Mouse (Mus musculus): ENCODE measurements at regions not wholly inside any gene's neighbourhood (a gene's known extent, or its start where the extent isn't known, plus 50 kb on each side); places are given as distances from the start of the nearest gene placed in this dataset.

GRCm38 (mm10) chr1:45575131-45575530, 72.0 kb upstream of the Col5a2 start:
- DNase-seq (ENCODE audit: low read depth, low spot score): peak; percentile 88

DNA sequence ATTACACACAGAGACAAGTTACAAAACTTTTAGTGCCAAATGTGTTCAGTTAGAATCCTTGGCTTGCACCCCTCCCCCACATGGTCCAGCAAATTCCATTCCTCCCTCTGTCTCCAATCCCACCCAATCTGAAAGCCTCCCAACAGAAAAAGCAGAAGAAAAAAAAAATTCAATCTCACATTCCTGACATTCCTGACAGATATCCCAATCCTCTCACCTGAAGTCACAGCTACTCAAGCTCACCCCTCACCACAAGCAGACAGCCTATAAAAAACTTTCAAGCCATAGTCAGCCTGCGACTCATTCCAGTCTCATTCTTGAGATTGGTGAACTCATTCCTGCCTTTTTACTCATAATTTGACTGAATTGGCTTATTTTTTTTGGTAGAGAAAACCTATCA, 77.4 kb upstream of the Col5a2 start:
- DNase-seq (ENCODE audit: low read depth, low spot score): peak; percentile 55

GRCm38 (mm10) chr1:45587351-45588025, 84.4 kb upstream of the Col5a2 start:
- DNase-seq (ENCODE audit: low read depth, low spot score): peak; percentile 52

DNA sequence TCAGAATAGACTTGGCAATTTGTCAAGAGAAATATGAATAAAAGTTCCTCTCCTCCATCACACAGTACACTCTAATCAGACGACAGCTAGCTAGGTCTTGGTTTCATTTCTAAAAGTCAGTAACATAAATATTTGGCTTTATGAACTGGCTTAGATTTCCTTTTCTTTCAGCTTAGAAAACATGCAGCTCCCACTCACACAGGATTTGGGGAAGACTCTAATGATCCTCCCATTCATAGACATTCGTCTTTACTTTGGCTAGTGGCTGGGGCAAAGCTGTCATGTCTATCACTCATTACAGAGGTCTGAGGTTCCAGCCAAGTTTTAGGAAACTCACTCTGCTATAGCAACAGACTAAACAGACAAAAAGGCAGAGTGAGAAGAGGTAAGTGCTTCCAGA, 94.2 kb upstream of the Col5a2 start:
- DNase-seq (ENCODE audit: low read depth, low spot score): no peak

- no peak for DNase-seq (ENCODE audit: low read depth, low spot score)
Measured at GRCm38 (mm10) chr1:45599421-45599820, 96.3 kb upstream of the Col5a2 start.

DNA sequence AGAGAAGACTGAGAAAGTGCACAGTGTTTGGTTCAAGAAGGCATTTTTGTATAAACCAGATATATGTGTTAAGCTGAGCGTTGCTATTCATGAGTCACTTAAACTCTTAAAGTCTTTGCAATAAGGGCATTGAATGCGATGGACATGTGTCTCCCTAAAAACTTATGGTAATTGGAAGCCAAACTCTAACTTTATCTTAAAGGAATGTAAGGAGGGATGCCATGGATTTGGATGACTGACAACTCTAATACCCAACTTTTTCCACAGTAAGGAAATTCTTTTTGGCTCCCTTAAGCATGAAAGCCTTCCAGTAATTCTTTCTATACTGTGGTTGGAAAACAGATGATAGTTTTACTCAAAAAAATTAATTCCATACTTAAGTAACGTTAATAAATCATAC, 96.9 kb upstream of the Col5a2 start:
- DNase-seq (ENCODE audit: low read depth, low spot score): no peak

DNA sequence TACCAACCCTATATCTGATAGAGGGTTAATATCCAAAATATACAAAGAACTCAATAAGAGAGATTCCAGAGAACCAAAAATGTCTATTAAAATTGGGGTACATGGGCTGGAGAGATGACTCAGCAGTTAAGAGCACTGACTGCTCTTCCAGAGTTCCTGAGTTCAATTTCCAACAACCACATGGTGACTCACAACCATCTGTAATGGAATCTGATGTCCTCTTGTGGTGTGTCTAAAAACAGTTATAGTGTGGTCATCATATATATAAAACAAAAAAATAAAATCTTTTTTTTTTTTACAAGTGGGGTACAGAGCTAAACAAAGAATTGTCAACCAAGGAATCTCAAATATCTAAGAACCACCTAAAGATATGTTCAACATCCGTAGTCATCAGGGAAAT, 102.5 kb upstream of the Col5a2 start:
- no peak for DNase-seq (ENCODE audit: low read depth, low spot score)

- no peak for DNase-seq (ENCODE audit: low read depth, low spot score)
Measured at GRCm38 (mm10) chr1:45608316-45608715, 105.2 kb upstream of the Col5a2 start.

DNA sequence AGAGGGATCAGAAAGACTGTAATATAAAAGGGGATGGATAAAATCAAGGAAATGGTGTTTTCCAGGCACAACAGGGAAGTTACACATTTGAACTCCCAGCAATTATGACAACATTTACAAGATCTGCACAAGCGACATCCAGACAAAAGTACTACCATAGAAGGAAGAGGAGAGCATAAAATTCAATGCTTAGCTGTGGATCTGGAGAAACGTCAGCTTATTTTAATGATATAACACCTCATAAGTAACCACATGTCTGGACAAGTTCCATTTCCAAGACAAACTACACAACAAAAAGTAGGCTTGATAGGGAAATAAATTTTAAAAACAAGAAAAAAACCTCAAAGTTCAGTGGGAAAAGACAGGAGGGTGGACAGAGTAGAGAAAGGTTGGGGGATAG, 115.9 kb upstream of the Col5a2 start:
- no peak for DNase-seq (ENCODE audit: low read depth, low spot score)

GRCm38 (mm10) chr1:45625921-45626320, 122.8 kb upstream of the Col5a2 start:
- DNase-seq (ENCODE audit: low read depth, low spot score): no peak

- no peak for DNase-seq (ENCODE audit: low read depth, low spot score)
Measured at GRCm38 (mm10) chr1:45626733-45627132, 123.7 kb upstream of the Col5a2 start.

- peak; percentile 51 for DNase-seq (ENCODE audit: low read depth, low spot score)
Measured at GRCm38 (mm10) chr1:45627840-45628239, 124.8 kb upstream of the Col5a2 start.

GRCm38 (mm10) chr1:45647301-45647700, 144.2 kb upstream of the Col5a2 start:
- DNase-seq (ENCODE audit: low read depth, low spot score): no peak

- DNase-seq (ENCODE audit: low read depth, low spot score): no peak
Measured at GRCm38 (mm10) chr1:45653248-45653647, 141.7 kb upstream of the Wdr75 start.

GRCm38 (mm10) chr1:45663882-45664520, 131.0 kb upstream of the Wdr75 start:
- DNase-seq (ENCODE audit: low read depth, low spot score): no peak

- peak; percentile 28 for DNase-seq (ENCODE audit: low read depth, low spot score)
Measured at GRCm38 (mm10) chr1:45672443-45673156, 122.4 kb upstream of the Wdr75 start.

GRCm38 (mm10) chr1:45675771-45676439, 119.1 kb upstream of the Wdr75 start:
- DNase-seq (ENCODE audit: low read depth, low spot score): no peak

GRCm38 (mm10) chr1:45679964-45680709, 114.8 kb upstream of the Wdr75 start:
- no peak for DNase-seq (ENCODE audit: low read depth, low spot score)

GRCm38 (mm10) chr1:45700893-45701292, 94.1 kb upstream of the Wdr75 start:
- no peak for DNase-seq (ENCODE audit: low read depth, low spot score)

- no peak for DNase-seq (ENCODE audit: low read depth, low spot score)
Measured at GRCm38 (mm10) chr1:45701516-45701915, 93.5 kb upstream of the Wdr75 start.

- no peak for DNase-seq (ENCODE audit: low read depth, low spot score)
Measured at GRCm38 (mm10) chr1:45723369-45723768, 71.6 kb upstream of the Wdr75 start.

GRCm38 (mm10) chr1:45732958-45733357, 62.0 kb upstream of the Wdr75 start:
- DNase-seq (ENCODE audit: low read depth, low spot score): no peak
